Mouse (Mus musculus): Measurements from ENCODE around the gene Slc25a1. TPM values are rescaled to one million over a fixed set of nuclear protein-coding genes. Genes with fewer than 3 reads are reported as not detected.

Slc25a1 gene
- polyA plus RNA-seq, 1 experiment from 2014 or later, result 66.6 TPM

DNA sequence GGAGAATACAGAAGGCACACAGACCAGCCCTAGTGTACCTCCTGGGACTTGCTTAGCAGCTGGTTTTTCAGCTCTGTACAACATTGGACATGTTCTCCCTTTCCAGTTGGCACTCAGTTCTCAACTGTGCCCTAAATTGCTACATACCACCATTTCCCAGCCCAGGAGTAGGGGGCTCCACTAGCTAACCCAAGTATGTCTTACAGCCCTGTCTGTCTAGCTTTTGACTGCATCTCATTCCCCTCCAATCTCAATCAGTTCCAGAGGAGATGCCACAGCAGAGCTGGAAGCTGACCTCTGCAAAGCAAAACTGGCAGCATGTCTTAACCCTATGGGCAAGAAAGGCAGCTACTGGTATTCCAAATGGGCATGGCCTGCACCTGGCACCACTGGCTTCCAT lies 31.9 kb downstream of the Slc25a1 start:
- Histone ChIP-seq H3K36me3 (ENCODE audit: insufficient read depth) (peaks cover 26% of the 10 kb centered on the region), H3K4me1 (ENCODE audit: insufficient read depth) (no peaks in the 10 kb centered on the region), H3K9me3 (ENCODE audit: low read depth, low read length) (no peaks in the 10 kb centered on the region), H3K4me3 (ENCODE audit: low read depth, low read length) (no peak overlapping the region), H3K27ac (ENCODE audit: low read depth) (no peak overlapping the region), H3K27me3 (ENCODE audit: insufficient read depth, low read length) (no peaks in the 10 kb centered on the region), H3K4me2 (no peak overlapping the region), H3K9ac (no peak overlapping the region)
- no peak for TF ChIP-seq CTCF (IDR thresholded peaks at IDR 0.05; ENCODE audit: low read depth)
- ATAC-seq (ENCODE audit: insufficient read depth) (no peak), DNase-seq (no peak)

DNA sequence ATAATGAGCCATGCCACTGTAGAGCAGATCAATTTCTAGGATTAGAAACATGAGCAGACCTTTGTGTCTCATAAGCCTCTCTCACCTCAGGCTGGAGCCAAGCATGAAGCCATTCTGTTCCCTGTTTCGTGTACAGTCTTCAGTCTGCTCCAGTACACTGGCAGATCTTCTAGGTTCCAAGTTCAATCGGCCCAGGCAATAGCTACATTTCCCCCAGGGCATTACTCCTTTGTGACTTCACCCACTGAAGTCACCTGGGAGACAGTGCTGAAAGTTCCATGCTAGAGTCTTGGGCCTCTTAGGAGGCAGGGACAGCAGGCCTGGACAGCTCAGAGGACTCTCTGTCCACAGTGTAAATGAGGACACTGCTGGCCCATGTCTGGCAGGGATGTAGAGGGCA lies 34.1 kb downstream of the Slc25a1 start, which contains the start of gene Tssk1:
Gene Tssk1 (plus strand): TSS at position 301 of the 400 bp plus-strand sequence.
- WGBS, result 72% methylated on average over 2 of the region's 2 CpGs
- peaks cover 11% of the 10 kb centered on the region for H3K36me3 ChIP-seq (ENCODE audit: insufficient read depth)
- no peak for DNase-seq
- H3K9ac ChIP-seq, result no peak within 1 kb of the TSS
- H3K27ac ChIP-seq (ENCODE audit: low read depth), result no peak within 1 kb of the TSS
- H3K4me3 ChIP-seq (ENCODE audit: low read depth, low read length), result no peak within 1 kb of the TSS
- H3K9me3 ChIP-seq (ENCODE audit: low read depth, low read length), result no peaks in the 10 kb centered on the region
- peaks cover 7% of the 10 kb centered on the region; the same call in 1 of the 2 replicates for H3K4me1 ChIP-seq (ENCODE audit: insufficient read depth)
- no peak for ATAC-seq (ENCODE audit: insufficient read depth)
- no peaks in the 10 kb centered on the region for H3K27me3 ChIP-seq (ENCODE audit: insufficient read depth, low read length)
- no peak for TF ChIP-seq CTCF (IDR thresholded peaks at IDR 0.05; ENCODE audit: low read depth)
- H3K4me2 ChIP-seq, result no peak within 1 kb of the TSS

DNA sequence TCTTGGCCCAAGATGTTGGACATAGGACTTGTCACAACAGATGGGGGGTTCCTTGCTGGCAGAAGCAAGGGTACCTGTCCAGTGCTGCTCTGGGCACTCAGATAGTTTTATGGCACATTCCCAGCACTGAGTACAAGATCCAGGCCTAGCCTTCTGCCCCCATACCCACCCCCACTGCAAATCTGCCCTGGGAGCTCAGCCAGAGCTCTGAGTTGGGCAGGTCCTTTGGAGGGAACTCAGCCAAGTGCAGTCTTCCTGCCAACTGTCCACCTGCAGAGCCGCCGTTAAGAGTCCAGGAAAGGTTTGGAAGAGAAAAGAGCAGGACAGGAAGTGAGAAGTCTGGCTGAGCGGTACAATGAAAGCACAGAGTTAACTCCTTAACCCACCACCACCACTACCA lies 35.4 kb downstream of the Slc25a1 start:
- Histone ChIP-seq H3K4me2 (no peak overlapping the region), H3K27ac (ENCODE audit: low read depth) (no peak overlapping the region), H3K9me3 (ENCODE audit: low read depth, low read length) (no peaks in the 10 kb centered on the region), H3K9ac (no peak overlapping the region), H3K4me1 (ENCODE audit: insufficient read depth) (peaks cover 7% of the 10 kb centered on the region; the same call in 1 of the 2 replicates), H3K4me3 (ENCODE audit: low read depth, low read length) (no peak overlapping the region), H3K36me3 (ENCODE audit: insufficient read depth) (peaks cover 4% of the 10 kb centered on the region), H3K27me3 (ENCODE audit: insufficient read depth, low read length) (no peaks in the 10 kb centered on the region)
- DNase-seq, result no peak
- WGBS, result 61% methylated on average over 3 of the region's 3 CpGs
- no peak for ATAC-seq (ENCODE audit: insufficient read depth)
- TF ChIP-seq CTCF (IDR thresholded peaks at IDR 0.05; ENCODE audit: low read depth), result no peak

DNA sequence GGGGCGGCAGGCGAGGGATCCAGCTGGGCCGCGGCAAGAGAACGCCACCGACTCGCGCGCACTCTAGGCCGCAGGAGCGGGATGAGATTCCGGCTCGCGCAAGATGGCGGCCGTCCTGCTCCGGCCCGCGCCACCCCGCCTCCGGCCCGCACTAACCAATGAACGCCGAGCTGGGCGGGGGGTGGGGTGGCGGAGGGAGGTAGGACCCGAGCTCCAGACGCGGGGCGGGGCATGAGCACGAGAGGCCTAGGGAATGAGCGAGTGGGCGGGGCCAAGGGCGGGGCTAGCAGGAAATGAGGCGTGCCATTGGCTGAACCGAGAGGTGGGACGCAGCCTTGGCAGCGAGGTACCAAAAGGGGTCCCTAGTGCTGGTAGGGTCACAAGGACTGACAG lies 36.5 kb downstream of the Slc25a1 start, which contains the start of gene Gm20518:
Gene Gm20518 (minus strand): TSS at position 105 of the 393 bp plus-strand sequence.
- peaks cover 4% of the 10 kb centered on the region for H3K36me3 ChIP-seq (ENCODE audit: insufficient read depth)
- DNase-seq (peak; percentile 99), ATAC-seq (ENCODE audit: insufficient read depth) (peak; percentile 97)
- peak within 1 kb of the TSS; percentile 98 for H3K9ac ChIP-seq
- no peaks in the 10 kb centered on the region for H3K27me3 ChIP-seq (ENCODE audit: insufficient read depth, low read length)
- 1% methylated on average over 38 of the region's 38 CpGs for WGBS
- peak within 1 kb of the TSS; percentile 98 for H3K4me3 ChIP-seq (ENCODE audit: low read depth, low read length)
- H3K27ac ChIP-seq (ENCODE audit: low read depth), result peak within 1 kb of the TSS; percentile 96
- peaks cover 7% of the 10 kb centered on the region; the same call in 1 of the 2 replicates for H3K4me1 ChIP-seq (ENCODE audit: insufficient read depth)
- 0 out of 2 replicates have a peak, but pooled peaks have one; percentile 4 for TF ChIP-seq CTCF (IDR thresholded peaks at IDR 0.05; ENCODE audit: low read depth)
- no peaks in the 10 kb centered on the region for H3K9me3 ChIP-seq (ENCODE audit: low read depth, low read length)
- peak within 1 kb of the TSS; percentile 94 for H3K4me2 ChIP-seq

DNA sequence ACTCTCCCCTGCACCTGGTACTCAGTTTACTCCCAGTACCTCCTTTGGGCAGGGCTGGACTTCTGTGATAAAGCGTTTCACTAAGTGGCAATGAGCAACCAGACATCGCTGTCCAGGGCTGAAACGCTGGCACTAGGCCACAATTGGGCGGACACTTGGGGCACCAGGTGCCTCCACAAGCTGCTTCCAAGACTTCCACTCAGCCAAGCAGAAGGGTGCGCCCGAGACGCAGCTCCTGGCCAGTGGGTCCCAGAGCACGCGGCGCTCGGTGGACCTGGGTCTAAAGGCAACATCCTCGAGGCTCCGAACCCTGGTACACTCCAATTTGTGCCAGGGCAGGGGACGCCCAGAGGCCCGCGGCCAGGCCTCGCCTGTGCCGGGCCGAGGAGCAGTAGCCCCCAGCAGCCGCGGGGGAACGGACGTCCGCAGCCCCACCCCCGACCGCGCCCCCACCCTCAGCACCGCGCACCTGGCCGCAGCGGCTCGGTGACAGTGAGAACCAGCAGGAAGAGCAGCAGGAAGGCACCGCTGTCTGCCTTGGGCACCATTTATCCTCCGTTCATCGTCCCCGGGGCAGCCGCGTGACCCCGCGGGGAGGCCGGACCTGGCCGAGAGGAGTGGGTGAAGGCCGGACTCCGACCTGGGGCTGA lies 37.0 kb downstream of the Slc25a1 start:
- Histone ChIP-seq H3K4me1 (ENCODE audit: insufficient read depth) (peaks cover 7% of the 10 kb centered on the region; the same call in 1 of the 2 replicates), H3K9me3 (ENCODE audit: low read depth, low read length) (no peaks in the 10 kb centered on the region), H3K36me3 (ENCODE audit: insufficient read depth) (peaks cover 6% of the 10 kb centered on the region), H3K4me3 (ENCODE audit: low read depth, low read length) (peak overlapping the region; percentile 98), H3K27me3 (ENCODE audit: insufficient read depth, low read length) (no peaks in the 10 kb centered on the region), H3K27ac (ENCODE audit: low read depth) (peak overlapping the region; percentile 96), H3K9ac (peak overlapping the region; percentile 98), H3K4me2 (peak overlapping the region; percentile 94)
- no peak for TF ChIP-seq CTCF (IDR thresholded peaks at IDR 0.05; ENCODE audit: low read depth)
- 0% methylated on average over 44 of the region's 44 CpGs for WGBS
- DNase-seq, result peak; percentile 85
- ATAC-seq (ENCODE audit: insufficient read depth), result peak; percentile 64

DNA sequence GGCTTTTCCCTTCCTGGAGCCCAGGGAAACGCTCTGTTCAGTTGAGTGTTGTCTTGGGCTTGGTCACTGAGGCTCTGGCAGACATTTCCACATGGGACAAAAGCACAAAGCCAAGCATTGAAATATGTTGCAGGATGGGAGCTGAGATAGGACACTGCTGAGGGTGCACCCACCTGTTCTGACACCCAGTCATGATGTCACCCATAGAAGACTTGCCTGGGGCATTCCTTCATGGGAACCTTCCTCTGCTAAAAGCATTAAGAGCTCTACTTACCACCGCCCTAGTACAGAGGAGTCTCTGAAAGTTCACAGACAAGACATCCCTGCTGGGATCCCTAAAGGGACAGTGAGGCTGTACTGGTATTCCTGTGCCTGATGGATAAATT lies 37.7 kb downstream of the Slc25a1 start:
- peaks cover 7% of the 10 kb centered on the region for H3K36me3 ChIP-seq (ENCODE audit: insufficient read depth)
- no peak for DNase-seq
- 34% methylated on average over 2 of the region's 2 CpGs for WGBS

DNA sequence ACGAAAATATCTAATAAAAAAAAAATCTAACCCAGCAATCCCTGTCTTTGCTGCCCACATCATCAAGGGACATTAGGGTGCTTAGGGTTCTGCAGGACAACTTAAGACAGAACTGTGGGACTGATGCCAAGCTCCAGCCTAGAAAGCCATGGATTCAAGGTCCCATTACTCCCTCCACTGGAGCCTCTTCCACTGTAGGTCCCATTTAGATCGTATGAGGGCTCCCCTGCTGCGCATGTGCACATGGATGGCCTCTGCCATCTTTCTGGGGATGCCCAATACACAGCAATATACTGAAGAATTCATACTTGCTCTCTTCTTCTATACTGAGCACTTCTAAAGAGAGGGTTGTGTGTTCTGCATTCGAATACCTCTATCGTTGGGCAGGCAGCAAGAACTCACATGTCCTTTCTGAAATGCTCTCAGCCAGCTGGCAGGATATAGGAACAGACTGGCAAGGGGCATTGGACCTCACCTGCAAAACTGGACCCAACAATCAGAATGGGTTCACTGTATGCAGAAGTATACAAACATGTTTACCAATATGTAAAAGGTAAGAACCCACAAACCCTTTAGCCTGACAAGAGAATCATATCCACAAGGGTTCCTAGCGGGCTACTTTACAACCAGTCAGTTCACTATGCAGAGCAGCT lies 38.2 kb downstream of the Slc25a1 start:
- no peak for DNase-seq
- 82% methylated on average over 6 of the region's 6 CpGs for WGBS
- Histone ChIP-seq H3K4me1 (ENCODE audit: insufficient read depth) (peaks cover 7% of the 10 kb centered on the region; the same call in 1 of the 2 replicates), H3K27ac (ENCODE audit: low read depth) (no peak overlapping the region), H3K4me2 (peak overlapping the region; percentile 94), H3K4me3 (ENCODE audit: low read depth, low read length) (peak overlapping the region; percentile 98), H3K9me3 (ENCODE audit: low read depth, low read length) (no peaks in the 10 kb centered on the region), H3K27me3 (ENCODE audit: insufficient read depth, low read length) (no peaks in the 10 kb centered on the region), H3K9ac (peak overlapping the region; percentile 98), H3K36me3 (ENCODE audit: insufficient read depth) (peaks cover 7% of the 10 kb centered on the region)
- no peak for ATAC-seq (ENCODE audit: insufficient read depth)
- no peak for TF ChIP-seq CTCF (IDR thresholded peaks at IDR 0.05; ENCODE audit: low read depth)

More for the DNA sequence above, 37.7 kb downstream of the Slc25a1 start:
- Histone ChIP-seq H3K4me2 (peak overlapping the region; percentile 94), H3K4me3 (ENCODE audit: low read depth, low read length) (peak overlapping the region; percentile 98), H3K27me3 (ENCODE audit: insufficient read depth, low read length) (no peaks in the 10 kb centered on the region), H3K4me1 (ENCODE audit: insufficient read depth) (peaks cover 7% of the 10 kb centered on the region; the same call in 1 of the 2 replicates), H3K9me3 (ENCODE audit: low read depth, low read length) (no peaks in the 10 kb centered on the region), H3K9ac (peak overlapping the region; percentile 98), H3K27ac (ENCODE audit: low read depth) (no peak overlapping the region)
- no peak for TF ChIP-seq CTCF (IDR thresholded peaks at IDR 0.05; ENCODE audit: low read depth)
- ATAC-seq (ENCODE audit: insufficient read depth), result no peak

Data from lung, embryonic 14.5 days (tissue).